Mouse (Mus musculus) spleen, adult 2 months (tissue): ENCODE results near the gene Rdh16f1. TPM values are rescaled to one million over a fixed set of nuclear protein-coding genes. Genes with fewer than 3 reads are reported as not detected.
"Not testable (repeated sequence)": the region's sequence is repeated elsewhere in the genome, so short reads cannot be mapped to it uniquely, and the experiment has no call there.

ENCODE experiments used
- DNase-seq, 2 experiments: peaks; one replicate each; pipeline versions ENCODE4 v3.0.0 to v3.0.0-alpha.2; 2012 to 2021; ENCODE audit warnings: low spot score in 2 of 2, low read depth in 1 of 2
- H3K27ac ChIP-seq: fragments of 200-500 bp; 2 replicates; pipeline ENCODE4 v1.5.1; 2012; ENCODE audit warnings: low read length, inconsistent platforms; ENCODE audit not compliant: insufficient read depth
- H3K27me3 ChIP-seq: fragments of 200-500 bp; 2 replicates; pipeline ENCODE4 v1.6.1; 2012; ENCODE audit warnings: mild to moderate bottlenecking, moderate library complexity, low read length, inconsistent platforms; ENCODE audit not compliant: control insufficient read depth, insufficient read depth
- H3K36me3 ChIP-seq: fragments of 200-500 bp; 2 replicates; pipeline ENCODE4 v1.6.1; 2012; ENCODE audit warnings: mild to moderate bottlenecking, low read length, inconsistent platforms; ENCODE audit not compliant: control insufficient read depth, insufficient read depth
- H3K4me1 ChIP-seq: fragments of 200-500 bp; 2 replicates; pipeline ENCODE4 v1.6.1; 2011; ENCODE audit warnings: inconsistent platforms; ENCODE audit not compliant: control insufficient read depth, insufficient read depth, insufficient read length
- H3K4me3 ChIP-seq: fragments of 200-500 bp; 2 replicates; pipeline ENCODE4 v1.5.1; 2011; ENCODE audit warnings: mild to moderate bottlenecking, inconsistent platforms; ENCODE audit not compliant: insufficient read depth, insufficient read length; ENCODE audit errors: extremely low read depth
- CTCF ChIP-seq: fragments of 200-500 bp; IDR thresholded peaks from 2 replicates; pipeline ENCODE4 v1.5.1; 2011; ENCODE audit warnings: mild to moderate bottlenecking, inconsistent platforms; ENCODE audit not compliant: insufficient read depth, insufficient read length, insufficient replicate concordance; ENCODE audit errors: extremely low read depth
- POLR2A ChIP-seq: fragments of 200-500 bp; IDR thresholded peaks from 2 replicates; pipeline ENCODE4 v1.6.1; 2011; ENCODE audit warnings: low read depth, low read length, inconsistent platforms
- WGBS: fragments of 180-500 bp; shearing (Covaris S2); methylation state at CpG from one replicate; pipeline ENCODE4 v1.1.7; 2018; 5-methylcytosine and 5-hydroxymethylcytosine counted together
- polyA plus RNA-seq: library from polyadenylated mRNA; depleted of rRNA; stranded (reverse); fragments of >200 nt; gene quantifications from 2 replicates; pipeline ENCODE4 v1.2.3, GENCODE M21; 2012

Gene Rdh16f1
- polyA plus RNA-seq, 1 experiment = 0.94 TPM

GRCm38 (mm10) chr10:127755770-127756468 is 3.7 kb upstream of the Rdh16f1 start:
- 53% methylated on average over 18 of the region's 18 CpGs for WGBS
- H3K4me1 ChIP-seq = no peaks in the 10 kb centered on the region
- H3K27me3 ChIP-seq = no peaks in the 10 kb centered on the region
- TF ChIP-seq CTCF (no peak), POLR2A (no peak)
- H3K4me3 ChIP-seq = no peak overlapping the region
- no peaks in the 10 kb centered on the region for H3K36me3 ChIP-seq
- no peak for DNase-seq
- H3K27ac ChIP-seq = no peak overlapping the region

DNA sequence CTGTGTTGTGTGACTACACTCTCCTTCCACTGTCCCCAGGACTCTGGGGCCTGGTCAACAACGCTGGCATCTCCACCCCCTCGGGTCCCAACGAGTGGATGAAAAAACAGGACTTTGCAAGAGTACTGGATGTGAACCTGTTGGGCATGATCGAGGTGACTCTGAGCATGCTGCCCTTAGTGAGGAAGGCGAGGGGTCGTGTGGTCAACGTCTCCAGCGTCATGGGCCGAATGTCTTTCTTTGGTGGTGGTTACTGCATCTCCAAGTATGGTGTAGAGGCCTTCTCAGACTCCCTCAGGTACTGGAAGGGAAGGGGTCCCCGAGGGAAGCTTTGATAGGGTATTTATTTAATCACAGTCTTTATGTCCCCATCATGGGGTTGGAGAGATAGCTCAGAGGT is 3.3 kb downstream of the Rdh16f1 start:
- WGBS = 83% methylated on average over 10 of the region's 10 CpGs
- H3K4me1 ChIP-seq, DNase-seq: not testable (repeated sequence)

DNA sequence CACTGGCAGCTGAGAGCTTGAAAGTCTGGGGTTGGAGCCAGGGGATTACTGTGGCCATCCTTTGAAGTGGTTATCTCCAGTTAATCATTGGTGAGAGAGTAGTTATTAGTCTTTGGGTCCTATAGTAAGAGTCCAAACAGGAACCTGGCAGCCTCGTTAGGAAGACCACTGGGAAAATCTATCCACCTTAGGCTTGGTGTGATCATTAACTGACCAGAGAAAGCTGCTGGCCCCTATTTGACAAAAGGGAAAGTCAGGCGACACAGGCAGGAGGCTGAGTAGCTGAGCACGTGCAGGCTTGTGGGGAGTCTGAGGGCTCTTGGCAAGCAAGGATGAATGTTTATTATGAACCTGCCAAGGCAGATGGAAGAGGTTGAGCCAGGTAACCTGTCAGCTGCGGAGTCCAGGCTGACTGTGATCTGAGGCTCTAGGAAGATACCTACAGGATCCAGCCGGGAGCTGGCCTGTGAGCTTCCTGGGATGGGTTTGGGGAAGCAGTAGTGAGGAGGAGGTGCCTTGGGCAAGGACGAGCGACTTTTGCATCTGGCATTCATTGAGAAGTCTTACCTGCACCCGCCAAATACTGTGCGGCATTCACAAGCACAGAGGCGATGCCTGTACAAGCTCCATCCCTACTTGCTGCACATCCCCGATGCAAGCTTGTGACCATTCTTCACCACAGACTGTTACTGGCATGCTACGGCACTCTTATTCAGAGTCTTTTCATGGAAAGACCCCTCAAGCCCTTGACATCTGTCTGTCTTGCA is 4.5 kb downstream of the Rdh16f1 start:
- Histone ChIP-seq H3K27ac (no peak overlapping the region), H3K36me3 (no peaks in the 10 kb centered on the region), H3K4me3 (no peak overlapping the region), H3K4me1 (no peaks in the 10 kb centered on the region), H3K27me3 (no peaks in the 10 kb centered on the region)
- 79% methylated on average over 12 of the region's 12 CpGs for WGBS
- no peak for TF ChIP-seq CTCF
- TF ChIP-seq POLR2A = no peak
- DNase-seq = no peak

More for the DNA sequence above, 3.3 kb downstream of the Rdh16f1 start:
- H3K27me3 ChIP-seq, H3K36me3 ChIP-seq, H3K27ac ChIP-seq, H3K4me3 ChIP-seq: not testable (repeated sequence)

DNA sequence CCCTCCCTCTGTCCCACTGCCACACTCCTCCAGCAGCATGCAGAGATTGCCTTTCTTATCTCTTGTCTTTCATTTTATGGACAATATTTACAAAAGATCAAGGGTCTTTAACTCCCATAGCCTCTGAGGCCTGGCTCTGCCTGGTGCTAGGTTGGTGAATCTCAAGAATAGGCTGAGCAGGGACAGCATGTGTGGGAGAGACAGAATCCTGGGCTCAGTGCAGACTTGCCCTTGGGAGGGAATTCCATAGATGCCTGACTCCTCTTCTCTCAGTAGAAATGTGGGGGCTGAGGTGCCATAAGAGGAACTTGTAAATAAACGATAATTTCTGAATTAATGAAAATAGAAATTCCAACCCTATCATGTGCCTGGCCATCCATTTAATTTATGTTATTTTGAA is 7.0 kb downstream of the Rdh16f1 start:
- TF ChIP-seq CTCF = no peak
- no peak for TF ChIP-seq POLR2A
- WGBS = 87% methylated on average over 1 of the region's 1 CpGs
- no peak for DNase-seq
- Histone ChIP-seq H3K4me1 (no peaks in the 10 kb centered on the region), H3K27ac (no peak overlapping the region), H3K27me3 (no peaks in the 10 kb centered on the region), H3K36me3 (no peaks in the 10 kb centered on the region), H3K4me3 (no peak overlapping the region)

GRCm38 (mm10) chr10:127776011-127776410 is 16.4 kb downstream of the Rdh16f1 start, which contains the start of gene Rdh9:
Rdh9 (plus strand) TSS chr10:127776386.
- Histone ChIP-seq H3K36me3 (no peaks in the 10 kb centered on the region), H3K27me3 (no peaks in the 10 kb centered on the region), H3K4me1 (no peaks in the 10 kb centered on the region), H3K4me3 (no peak within 1 kb of the TSS), H3K27ac (no peak within 1 kb of the TSS)
- WGBS = 65% methylated on average over 2 of the region's 2 CpGs
- DNase-seq = no peak
- TF ChIP-seq POLR2A (no peak), CTCF (no peak)

DNA sequence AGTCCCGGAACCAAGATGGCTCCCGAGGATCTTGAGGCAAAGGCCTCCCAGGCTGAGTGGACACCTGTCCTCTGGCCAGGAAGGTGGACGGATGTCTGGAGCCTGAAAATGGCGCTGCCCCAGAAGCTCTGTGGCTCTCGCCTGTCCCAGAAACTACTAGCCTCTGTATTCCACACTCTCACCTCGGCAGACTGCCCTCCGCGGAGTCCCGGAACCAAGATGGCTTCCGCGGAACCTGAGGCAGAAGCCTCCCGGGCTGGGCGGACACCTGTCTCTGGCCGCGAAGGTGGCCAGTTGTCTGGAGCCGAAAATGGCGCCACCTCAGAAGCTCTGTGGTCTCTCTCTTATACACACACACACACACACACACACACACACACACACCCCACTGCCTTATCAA is 22.7 kb downstream of the Rdh16f1 start:
- not testable (repeated sequence) for H3K4me3 ChIP-seq, H3K4me1 ChIP-seq, DNase-seq, H3K27ac ChIP-seq, H3K36me3 ChIP-seq, H3K27me3 ChIP-seq
- 95% methylated on average over 17 of the region's 17 CpGs for WGBS

GRCm38 (mm10) chr10:127785411-127785810 is 25.8 kb downstream of the Rdh16f1 start:
- H3K36me3 ChIP-seq, H3K4me1 ChIP-seq, H3K4me3 ChIP-seq, DNase-seq, H3K27me3 ChIP-seq, H3K27ac ChIP-seq: not testable (repeated sequence)
- WGBS = 90% methylated on average over 1 of the region's 1 CpGs
